Mouse (Mus musculus) bone marrow, adult 2 months (tissue): ENCODE measurements at regions not wholly inside any gene's neighbourhood (a gene's known extent, or its start where the extent isn't known, plus 50 kb on each side); places are given as distances from the start of the nearest gene placed in this dataset.

Experiments
- CTCF ChIP-seq: fragments of 200-500 bp; IDR thresholded peaks from 2 replicates; pipeline ENCODE4 v1.5.1; 2011; ENCODE audit warnings: low read length, control low read depth; ENCODE audit not compliant: control insufficient read depth, insufficient read depth
- POLR2A ChIP-seq: fragments of 200-500 bp; IDR thresholded peaks from 2 replicates; pipeline ENCODE4 v1.6.1; 2011; ENCODE audit warnings: low read depth, mild to moderate bottlenecking, control low read depth, low read length, borderline replicate concordance; ENCODE audit not compliant: control insufficient read depth

- TF ChIP-seq CTCF = no peak
- no peak for TF ChIP-seq POLR2A
Measured at GRCm38 (mm10) chr9:100307765-100308164, 178.8 kb downstream of the Il20rb start.
